Mouse (Mus musculus) layer of hippocampus, adult 8-10 months (tissue): ENCODE results near the gene Tuba1b. TPM values are rescaled to one million over a fixed set of nuclear protein-coding genes. Genes with fewer than 3 reads are reported as not detected.
"Not testable (repeated sequence)": the region's sequence is repeated elsewhere in the genome, so short reads cannot be mapped to it uniquely, and the experiment has no call there.

ENCODE experiments used
- DNase-seq, 2 experiments: peaks; one replicate each; pipeline ENCODE4 v3.0.0; 2022; ENCODE audit warnings: low spot score in 2 of 2
- total RNA-seq, 4 experiments: library from RNA; stranded (reverse); gene quantifications; 2 replicates each; pipeline ENCODE4 v1.2.4; 2022

The Tuba1b gene
- total RNA-seq, 4 experiments from 2014 or later: 488 to 526 (median 515) TPM

DNA sequence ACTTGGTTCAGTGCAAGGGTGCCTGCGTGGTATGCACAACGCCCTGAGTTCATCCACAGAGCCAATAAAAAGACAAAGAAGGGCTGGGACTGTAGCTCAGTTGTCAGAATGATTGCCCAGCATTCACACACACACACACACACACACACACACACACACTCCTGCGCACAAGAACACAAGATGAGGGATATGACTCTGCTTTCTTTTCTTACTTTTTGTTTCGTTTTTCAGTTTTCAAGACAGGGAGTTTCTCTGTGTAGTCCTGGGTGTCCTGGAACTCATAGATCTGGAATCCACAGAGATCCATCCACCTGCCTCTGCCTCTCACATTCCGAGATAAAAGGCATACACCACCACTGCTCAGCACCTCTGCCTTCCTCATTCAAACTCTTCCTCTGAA, 6.8 kb downstream of the Tuba1b start:
- DNase-seq: no peak

DNA sequence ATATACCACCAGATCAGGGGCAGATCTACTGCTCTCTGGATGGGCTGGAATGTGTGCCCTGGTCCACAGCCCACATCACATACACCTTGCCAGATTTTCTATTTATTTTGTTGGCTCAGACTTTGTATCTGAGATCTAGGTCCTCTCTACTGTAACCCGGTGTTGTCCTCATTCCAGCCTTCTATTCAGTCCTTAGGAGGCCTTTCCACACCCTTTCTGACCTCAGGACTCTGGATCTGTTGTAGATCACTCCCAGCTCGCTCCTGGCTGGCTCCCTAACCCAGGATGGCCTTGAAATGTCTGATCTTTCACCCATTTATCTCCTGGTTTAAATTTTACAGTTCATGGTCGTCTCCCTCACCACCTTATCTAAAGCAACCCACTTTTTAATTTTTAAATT, 9.7 kb downstream of the Tuba1b start:
- DNase-seq: no peak

DNA sequence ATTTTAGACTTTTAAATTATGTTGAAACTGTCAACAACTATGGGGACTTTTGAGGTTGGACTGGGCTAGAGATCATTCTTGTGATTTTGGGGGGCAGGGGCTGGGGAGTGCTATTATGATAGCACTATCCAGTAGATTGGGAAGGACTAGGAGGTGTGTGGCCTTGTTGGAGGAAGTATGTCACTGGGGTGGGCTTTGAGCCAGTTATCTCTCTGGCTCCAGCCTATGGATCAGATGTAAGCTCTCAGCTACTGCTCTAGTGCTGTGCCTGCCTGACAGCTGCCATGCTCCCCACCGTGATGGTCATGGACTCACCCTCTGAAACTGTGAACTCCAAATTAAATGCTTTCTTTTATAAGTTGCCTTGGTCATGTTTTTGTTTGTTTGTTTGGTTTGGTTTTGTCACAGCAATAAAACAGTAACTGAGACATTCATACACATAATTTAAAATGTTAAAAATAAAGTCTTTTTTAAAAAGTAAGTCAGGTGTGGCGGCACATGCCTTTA, 11.3 kb downstream of the Tuba1b start:
- no peak for DNase-seq

DNA sequence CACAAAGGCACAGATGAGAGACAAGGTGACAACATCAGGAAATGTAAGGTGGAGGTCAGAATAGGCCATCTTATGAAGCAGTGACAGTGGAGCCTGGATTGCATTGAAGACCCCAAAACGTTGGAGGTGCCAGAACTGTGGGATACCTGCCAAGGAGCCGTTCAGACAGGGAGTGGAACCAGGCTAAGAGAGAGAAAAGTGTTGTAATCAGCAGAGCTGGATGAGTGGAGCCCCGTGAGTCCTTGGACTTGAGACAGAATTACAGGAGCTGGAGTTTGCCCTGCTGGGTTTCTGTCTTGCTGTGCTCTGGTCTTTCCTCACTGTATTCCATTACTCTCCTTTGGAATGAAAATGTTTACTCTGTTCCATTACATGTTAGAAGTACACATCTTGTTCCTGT, 11.8 kb downstream of the Tuba1b start:
- DNase-seq: no peak

DNA sequence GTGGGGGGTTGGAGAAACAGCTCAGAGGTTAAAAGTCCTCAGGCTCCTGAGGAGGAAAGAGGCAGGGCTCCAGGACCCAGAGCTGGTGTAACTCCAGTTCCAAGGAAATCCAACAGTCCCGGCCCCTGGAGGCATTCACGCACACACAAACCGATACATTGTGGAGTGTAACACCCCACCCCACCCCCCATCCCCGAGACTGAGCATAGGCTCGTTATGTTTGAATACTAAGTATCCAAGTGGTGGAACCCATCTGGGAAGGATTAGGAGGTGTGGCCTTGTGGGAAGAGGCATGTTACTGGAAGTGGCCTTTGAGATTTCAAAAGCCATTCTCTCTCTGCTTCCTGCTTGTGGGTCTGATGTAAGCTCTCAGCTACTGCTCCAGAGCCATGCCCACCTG, 12.9 kb downstream of the Tuba1b start:
- no peak for DNase-seq

DNA sequence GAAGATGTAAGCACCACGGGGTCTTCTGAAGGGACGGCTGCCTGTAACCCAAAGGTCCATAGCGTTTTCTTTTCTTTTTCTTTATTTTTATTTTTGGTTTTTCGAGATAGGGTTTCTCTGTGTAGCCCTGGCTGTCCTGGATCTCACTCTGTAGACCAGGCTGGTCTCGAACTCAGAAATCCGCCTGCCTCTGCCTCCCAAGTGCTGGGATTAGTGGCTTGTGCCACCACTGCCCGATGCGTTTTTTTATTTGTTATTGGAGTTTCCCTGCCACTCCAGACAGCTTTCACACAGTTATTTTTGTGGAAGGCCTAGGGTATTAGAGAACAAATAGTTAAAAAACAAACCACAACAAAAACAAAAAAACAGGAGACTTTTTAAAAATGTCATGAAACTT, 15.9 kb downstream of the Tuba1b start:
- DNase-seq: not testable (repeated sequence)

DNA sequence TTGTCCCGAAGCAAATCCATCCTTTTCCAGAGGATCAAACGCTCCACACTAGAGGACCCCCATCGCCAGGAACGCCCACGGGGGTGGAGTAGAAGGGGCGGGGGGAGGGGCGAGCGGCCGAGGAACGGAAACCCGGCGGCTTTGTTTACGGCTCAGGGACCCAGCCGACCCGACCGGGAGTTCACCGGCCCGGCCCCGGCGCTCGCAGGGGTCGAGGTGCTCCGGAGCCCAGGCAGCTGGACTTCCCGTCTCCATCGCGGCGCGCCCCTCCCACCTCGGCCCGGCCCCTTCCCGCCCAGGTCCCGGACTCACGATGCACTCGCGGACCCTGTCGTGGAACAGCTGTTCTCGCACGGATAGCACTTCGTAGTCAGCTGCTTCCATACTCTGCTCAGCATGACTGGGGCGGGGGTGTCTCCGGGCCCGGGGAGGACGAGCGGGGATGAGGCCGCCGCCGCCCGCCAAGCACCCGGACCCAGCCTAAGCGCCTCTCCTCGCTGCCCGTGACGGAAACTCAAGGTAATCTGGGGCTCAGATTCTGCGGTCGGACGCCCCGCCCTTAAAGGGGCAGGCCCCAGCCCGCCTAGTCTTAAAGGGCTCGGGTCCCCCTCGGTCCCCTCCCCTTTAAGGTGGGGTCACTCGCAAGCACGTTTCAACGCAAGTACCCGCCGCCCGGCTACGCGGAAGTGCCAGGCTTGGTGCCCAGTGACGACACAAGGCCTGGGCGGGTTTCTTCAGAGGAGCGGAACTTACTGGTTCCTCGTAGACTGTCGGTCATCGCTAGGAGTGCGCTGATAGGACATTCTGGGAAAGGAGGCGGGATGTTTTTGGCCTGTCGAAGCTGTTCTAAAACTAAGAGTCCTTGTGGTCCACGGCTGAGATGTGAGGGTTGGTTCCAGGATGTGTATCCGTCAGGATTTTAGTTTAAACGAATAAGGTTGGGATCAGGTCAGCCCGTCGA, 16.5 kb downstream of the Tuba1b start, which contains the start of gene Lmbr1l:
Gene Lmbr1l (minus strand): TSS at position 694 of the 961 bp plus-strand sequence.
- DNase-seq: peak; percentile 99

DNA sequence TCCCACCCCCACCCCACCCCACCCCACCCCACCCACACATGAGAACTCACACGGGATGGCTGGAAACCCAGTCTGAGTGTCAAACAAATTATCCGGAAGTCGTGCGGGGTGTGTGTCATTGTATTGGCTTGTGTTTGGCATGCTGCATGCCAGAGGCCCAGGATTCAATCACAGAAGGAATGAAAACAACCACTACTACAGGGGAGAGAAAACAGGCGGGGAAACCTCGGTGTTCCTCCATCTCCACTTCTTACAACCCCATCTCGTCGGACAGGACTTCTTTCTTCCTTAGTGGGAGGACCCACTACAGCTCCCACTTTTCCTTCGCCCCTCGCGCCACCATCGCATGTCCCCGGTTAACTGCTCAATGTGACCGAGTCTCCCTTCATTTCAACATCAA, 17.3 kb downstream of the Tuba1b start:
- no peak for DNase-seq

DNA sequence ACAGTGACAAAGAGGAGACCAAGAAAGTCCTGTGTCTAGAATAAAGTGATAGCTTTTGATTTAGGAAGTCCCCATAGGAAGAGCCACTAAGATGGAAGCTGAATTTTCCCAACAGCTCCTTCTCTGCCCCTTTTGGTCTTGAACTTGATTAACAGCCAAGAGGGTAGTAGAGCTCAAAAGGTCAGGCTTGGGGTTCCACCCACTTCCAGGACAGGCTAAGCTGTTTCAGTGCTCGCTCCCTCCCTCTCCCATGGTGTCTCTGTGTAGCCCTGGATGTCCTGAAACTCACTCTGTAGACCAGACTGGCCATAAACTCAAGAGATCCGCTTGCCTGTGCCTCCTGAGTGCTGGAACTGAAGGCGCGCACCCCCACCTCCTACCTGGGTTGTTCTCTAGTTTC, 18.3 kb downstream of the Tuba1b start:
- no peak for DNase-seq

DNA sequence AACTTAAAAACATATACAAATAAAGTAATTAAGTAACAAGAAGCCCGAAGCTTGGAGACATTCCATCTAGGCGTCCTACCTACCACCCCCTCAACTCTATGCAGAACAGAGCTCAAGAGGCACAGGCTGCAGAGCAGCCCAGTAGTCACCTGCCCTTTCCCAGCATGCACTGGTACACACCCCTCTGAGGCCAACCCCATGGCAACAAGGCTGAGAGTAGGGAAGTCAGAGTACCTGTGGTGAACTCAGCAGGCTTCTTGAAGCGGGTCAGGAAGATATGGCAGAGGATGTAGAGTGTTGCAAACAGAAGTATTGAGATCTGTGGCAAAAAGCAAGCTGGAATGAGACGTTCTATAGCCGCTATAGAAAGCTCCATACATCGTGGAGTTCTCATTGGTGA, 19.5 kb downstream of the Tuba1b start:
- no peak for DNase-seq

DNA sequence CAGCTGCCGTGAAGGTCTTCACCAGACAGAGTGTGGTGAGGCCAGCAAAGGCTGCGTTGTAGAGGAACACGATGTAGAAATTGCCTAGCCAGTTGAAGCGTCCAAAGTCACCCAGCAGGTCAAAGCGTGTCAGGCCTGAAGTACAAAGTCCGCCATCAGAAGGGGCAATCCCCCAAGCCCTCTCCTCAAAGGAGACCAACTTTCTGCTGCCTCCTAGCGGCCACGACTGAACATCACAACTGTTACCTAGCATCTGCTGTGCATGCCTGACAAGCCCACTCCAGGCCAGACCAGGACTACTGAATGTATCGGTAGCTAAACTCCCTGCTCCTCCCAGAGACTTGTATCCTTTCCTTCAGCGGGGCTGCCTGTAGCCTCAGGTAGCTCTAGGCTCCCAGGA, 29.7 kb downstream of the Tuba1b start:
- DNase-seq: no peak

DNA sequence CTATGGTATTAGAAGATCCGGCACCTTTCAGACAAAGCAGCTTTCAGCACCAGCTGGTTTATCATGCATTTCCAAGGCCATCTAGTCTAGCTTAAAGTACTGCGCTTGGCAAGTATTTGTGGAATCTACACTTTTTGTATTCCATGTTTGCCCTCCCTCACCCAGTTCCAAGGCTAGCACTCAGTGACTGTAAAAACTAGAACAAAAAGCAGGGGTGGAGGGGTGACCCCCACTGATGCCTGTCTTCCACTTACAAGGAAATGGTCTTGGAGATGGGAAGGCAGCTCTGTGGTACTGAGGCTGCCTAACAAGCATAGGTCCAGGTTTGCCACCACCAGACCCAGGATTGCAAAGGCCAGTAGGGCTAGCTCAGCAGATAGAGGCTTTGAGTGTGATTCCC, 31.8 kb downstream of the Tuba1b start:
- DNase-seq: no peak

DNA sequence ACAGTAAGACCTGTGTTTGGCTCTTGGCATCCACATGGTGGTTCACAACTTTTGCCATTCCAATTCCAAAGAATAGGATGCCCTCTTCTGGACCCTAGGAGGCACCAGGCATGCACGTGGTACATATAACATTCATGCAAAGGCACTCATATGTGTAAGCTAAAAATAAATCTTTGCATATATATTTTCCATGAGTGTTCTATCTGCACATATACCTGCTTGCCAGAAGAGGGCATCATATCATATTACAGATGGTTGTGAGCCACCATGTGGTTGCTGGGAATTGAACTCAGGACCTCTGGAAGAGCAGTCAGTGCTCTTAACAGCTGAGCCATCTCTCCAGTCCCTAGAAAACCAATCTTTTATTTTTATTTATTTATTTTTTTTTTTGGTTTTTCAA, 32.8 kb downstream of the Tuba1b start:
- no peak for DNase-seq

DNA sequence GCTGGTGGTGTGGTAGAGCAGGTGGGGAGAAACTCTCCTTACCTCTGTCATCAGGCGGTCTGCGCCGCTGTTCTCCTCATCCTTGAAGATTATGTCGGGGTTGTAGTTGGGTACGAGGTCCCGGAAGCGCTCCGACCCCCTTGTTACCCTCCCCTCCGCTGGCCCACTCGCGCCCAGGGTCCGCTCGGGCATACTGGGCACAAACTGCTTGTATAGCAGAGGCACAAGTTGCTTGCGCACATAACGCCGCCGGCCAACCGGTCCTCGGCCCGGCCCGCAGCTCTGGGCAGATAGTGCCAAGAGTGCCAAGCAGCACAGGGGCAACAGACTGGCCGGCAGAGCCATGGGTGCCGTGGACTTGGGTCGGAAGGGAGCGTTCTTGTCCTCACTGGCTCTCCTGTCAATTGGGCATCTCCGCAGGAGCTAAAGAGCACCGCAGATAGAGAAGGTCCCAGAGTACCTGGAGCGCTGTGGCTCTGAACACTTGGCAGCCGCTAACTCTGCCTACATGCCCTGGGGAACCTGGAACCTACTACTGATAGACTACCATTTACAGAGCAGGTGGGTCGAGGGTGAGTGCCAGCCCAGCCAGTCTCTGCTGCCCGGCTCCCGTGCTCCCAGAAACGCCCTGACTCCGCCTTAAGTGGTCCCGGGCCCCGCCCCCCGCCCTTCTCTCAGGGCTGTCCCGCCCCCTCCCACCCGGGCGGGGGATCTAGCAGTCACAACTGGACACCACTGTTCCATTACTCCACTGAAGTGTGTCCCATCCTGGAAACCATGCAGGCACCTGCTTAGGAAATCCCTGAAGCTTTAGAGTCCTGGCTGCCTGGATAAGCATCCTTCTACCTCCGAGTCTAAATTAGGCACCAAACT, 36.2 kb downstream of the Tuba1b start, which contains the start of gene Dhh:
Gene Dhh (minus strand): TSS at position 613 of the 873 bp plus-strand sequence.
- DNase-seq: no peak

DNA sequence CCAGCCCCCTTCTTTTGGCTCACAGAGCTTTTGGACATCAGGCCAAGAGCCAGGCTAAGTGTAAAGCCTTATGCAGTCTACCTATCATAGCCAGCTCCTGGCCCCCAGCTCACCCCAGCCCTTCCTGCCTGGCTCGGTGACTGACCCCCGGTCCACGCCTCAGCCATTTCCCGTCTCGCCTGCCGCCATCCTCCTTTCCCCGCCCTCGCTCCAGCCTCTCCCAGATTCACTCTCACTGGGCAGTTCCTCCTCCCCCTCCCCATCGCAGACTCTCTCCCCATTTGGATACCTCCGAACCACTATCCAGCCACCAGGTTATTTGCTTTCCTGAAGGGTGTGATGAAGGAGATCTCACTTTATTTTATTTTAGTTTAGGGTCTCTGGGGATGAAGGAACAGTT, 36.9 kb downstream of the Tuba1b start:
- no peak for DNase-seq

DNA sequence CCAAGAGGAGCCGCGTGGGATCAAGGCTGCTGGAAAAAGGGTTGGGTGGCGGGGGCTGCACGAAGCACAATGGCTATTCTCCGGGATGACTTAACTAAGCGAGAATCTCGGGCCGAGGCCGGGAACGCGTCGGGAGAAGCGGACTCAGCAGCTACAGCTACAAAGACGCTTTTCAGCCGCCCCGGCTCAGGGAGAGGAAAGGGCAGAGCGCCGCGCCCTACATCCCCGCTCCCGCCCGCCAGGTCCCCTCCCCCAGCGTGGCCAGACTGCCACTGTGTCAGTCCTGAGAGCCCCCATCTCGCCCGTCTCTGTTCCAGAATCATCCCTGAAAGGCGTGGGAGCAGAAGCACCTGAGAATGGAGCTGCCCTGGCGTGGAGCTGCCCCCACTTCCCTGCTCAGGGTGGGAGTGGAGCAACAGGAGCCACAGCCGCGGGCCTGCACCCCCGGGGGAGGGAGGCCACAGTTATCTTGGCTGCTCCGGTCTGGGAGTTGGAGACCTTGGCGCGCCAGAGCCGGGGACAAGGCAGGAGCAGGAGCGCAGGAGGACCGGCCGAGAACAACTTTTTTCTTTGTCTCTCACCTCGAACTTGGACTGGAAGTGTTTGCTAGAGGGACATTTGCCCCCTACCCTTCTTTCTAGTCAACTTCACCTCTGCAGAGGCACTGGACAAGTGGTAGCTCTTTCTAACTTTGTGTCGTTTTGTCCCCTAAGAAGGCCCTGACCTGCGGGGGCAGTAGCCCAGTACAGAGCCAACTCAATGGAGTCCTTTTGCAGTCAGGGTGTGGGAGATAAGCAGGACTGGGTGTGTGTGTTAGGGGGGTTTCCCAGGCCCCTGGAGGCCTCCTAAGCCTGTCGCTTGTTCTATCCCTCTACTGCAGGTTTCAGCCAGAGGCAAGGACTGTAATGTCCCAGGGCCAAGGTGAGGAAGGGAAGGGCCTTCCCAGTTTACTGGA, 38.5 kb downstream of the Tuba1b start:
- no peak for DNase-seq

DNA sequence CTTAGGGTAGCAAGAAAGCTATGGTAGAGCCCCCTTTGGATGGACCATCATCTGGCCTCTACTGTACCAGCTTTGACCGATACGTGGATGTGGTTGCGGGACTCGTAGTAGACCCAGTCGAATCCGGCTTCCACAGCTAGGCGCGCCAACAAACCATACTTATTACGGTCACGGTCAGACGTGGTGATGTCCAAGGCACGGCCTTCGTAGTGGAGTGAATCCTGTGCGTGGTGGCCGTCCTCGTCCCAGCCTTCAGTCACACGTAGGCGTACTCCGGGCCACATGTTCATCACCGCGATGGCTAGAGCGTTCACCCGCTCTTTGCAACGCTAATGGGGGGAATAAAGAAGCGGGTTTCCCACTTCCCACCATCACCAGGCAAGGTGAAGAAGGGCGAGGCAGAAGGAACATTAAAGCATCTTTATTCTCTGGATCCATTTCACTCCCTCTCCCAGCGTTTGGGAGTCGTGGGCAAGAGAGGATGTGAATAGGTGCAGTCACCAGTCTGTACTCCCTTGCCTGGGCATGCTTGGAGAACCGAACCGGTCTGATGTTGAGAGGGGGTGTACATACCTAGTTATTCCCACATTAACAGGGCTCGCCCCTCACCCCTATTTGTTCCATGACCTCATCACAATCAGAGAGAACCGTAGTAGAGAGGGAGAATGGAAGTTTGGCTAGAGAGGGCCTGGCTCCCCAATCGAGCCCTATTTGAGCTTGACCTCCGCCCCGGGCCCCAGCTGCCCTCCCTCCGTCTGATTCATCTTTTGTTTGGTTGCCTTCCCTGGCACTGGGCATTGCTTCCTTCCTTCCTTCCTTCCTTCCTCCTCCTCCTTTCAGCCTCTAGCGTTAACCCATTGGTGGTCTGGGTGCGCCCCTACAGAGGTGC, 39.4 kb downstream of the Tuba1b start:
- DNase-seq: no peak

DNA sequence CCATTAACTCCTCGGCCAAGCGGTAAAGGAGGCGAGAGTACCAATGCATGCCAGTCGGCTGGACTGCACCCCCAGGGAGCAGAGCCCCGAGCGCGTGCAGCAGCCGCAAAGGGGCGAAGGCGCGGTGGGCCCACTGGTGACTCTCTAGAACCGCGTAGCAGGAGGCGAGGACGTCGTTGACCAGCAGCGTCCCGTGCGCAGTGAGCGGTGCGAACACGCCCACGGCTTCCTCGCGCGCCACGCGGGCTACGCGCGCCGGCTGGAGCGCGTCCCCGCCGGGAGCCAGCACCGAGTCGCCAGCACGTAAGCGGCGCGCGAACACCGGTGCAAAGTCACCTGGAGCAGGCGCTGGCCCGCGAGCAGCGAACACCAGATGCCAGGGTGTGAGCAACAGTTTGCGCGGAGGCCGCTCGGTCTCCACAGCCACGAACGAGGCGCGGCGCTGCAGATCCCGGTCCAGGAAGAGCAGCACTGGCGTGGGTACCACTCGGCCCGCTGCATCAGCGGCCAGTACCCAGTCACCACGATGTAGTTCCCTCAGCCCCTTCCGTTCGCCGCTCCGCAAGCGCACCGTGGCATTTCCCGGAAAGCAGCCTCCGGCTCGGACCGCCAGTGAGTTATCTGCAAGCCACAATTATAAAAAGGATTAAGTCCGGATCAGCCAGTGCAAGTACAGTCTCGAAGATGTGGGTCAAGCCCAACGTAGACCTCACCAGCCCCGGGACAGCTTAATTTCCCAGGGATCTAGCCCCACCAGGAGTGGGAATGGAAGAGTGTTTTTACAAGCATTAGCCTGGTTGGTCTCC, 40.2 kb downstream of the Tuba1b start, which contains the start of gene Rhebl1:
Gene Rhebl1 (minus strand): TSS at position 601 of the 806 bp plus-strand sequence.
- DNase-seq: no peak

DNA sequence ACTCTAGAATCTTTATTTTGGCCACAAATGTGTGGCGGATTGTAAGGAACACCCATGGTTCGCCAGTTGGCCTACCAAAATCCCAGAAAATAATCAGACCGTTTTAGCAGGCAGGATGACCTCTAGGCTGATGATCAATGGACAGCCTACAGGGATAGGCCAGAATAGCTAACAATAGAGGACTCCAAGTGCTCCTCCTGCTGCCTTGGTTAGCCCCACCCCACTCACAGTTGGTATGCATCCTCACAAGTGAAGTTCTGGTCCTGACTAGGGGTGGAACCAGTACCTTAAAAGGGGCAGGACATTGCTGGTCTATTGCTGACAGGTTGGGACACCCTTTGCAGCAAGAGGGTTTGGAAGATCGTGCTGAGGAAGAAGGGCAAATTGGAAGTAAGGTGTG, 41.3 kb downstream of the Tuba1b start:
- no peak for DNase-seq
